Mouse (Mus musculus): Measurements from ENCODE around the gene Tfcp2. TPM values are rescaled to one million over a fixed set of nuclear protein-coding genes. Genes with fewer than 3 reads are reported as not detected.
"Not testable (repeated sequence)": the region's sequence is repeated elsewhere in the genome, so short reads cannot be mapped to it uniquely, and the experiment has no call there.

The Tfcp2 gene
- polyA plus RNA-seq, 1 experiment from 2014 or later, result 29.3 TPM

DNA sequence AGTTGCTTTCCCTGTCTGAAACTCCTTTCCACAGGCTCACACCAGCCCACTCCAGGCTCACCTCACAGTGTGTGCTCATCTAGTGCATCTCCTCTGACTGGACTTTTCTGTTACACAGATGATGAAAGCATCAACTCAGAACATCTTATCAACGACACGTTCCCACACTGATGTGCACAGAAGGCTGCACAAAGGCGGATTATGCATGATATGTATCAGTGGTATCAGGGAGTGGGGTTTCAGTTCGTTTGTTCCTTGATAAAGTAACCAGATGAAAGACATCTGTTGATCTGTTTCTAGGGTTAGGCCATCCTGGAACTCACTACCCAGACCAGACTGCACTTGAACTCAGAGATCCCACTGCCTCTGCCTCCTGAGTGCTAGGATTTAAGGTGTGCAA is 38.4 kb downstream of the Tfcp2 start:
- DNase-seq (ENCODE audit: low spot score) (no peak), ATAC-seq (ENCODE audit: insufficient number of reproducible peaks, low FRiP score, low TSS enrichment, low read depth) (no peak)
- H3K9me3 ChIP-seq (ENCODE audit: control insufficient read depth, low read length), result no peaks in the 10 kb centered on the region
- H3K4me2 ChIP-seq (ENCODE audit: low read depth, severe bottlenecking), result no peak overlapping the region
- peaks cover 9% of the 10 kb centered on the region for H3K36me3 ChIP-seq (ENCODE audit: control insufficient read depth, insufficient read depth, low read length)
- no peak overlapping the region for H3K27ac ChIP-seq (replicated peaks; ENCODE audit: low read depth, low read length)
- no peak overlapping the region for H3K9ac ChIP-seq (ENCODE audit: low read length)
- H3K4me1 ChIP-seq (ENCODE audit: control insufficient read depth, insufficient read depth, low read length), result no peaks in the 10 kb centered on the region
- no peaks in the 10 kb centered on the region for H3K27me3 ChIP-seq (ENCODE audit: control insufficient read depth, insufficient read depth, low read length)
- H3K4me3 ChIP-seq (ENCODE audit: low read depth, low read length), result no peak overlapping the region
- WGBS, result 93% methylated on average over 4 of the region's 4 CpGs

DNA sequence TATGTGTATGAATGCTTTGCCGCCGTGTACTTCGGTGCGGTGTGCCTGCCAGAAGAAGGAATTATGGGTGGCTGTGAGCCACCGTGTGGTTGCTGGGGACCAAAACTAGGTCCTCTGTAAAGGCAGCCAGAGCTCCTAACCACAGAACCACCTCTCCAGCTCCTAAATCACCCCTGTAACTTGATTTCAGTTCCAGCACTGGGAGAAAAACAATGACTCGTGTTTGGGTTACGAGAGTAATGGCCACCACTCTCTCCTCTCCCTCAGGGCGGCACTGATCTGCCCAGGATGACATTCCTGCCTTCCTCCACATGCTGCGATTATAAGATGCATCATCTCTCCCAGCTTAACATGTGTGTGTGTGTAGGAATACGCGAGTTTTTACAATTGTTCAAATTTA is 41.7 kb downstream of the Tfcp2 start:
- no peak for ATAC-seq (ENCODE audit: insufficient number of reproducible peaks, low FRiP score, low TSS enrichment, low read depth)
- WGBS, result 91% methylated on average over 11 of the region's 11 CpGs

GRCm38 (mm10) chr15:100508454-100509167 is 43.2 kb downstream of the Tfcp2 start:
- Histone ChIP-seq H3K27ac (replicated peaks; ENCODE audit: low read depth, low read length) (no peak overlapping the region), H3K4me1 (ENCODE audit: control insufficient read depth, insufficient read depth, low read length) (no peaks in the 10 kb centered on the region), H3K9ac (ENCODE audit: low read length) (no peak overlapping the region), H3K36me3 (ENCODE audit: control insufficient read depth, insufficient read depth, low read length) (peaks cover 5% of the 10 kb centered on the region; the same call in 1 of the 2 replicates), H3K9me3 (ENCODE audit: control insufficient read depth, low read length) (no peaks in the 10 kb centered on the region), H3K4me2 (ENCODE audit: low read depth, severe bottlenecking) (no peak overlapping the region), H3K27me3 (ENCODE audit: control insufficient read depth, insufficient read depth, low read length) (no peaks in the 10 kb centered on the region), H3K4me3 (ENCODE audit: low read depth, low read length) (no peak overlapping the region)
- ATAC-seq (ENCODE audit: insufficient number of reproducible peaks, low FRiP score, low TSS enrichment, low read depth) (no peak), DNase-seq (ENCODE audit: low spot score) (no peak)
- 87% methylated on average over 13 of the region's 13 CpGs for WGBS

More for the DNA sequence above, 41.7 kb downstream of the Tfcp2 start:
- Histone ChIP-seq H3K4me2 (ENCODE audit: low read depth, severe bottlenecking) (no peak overlapping the region), H3K27ac (replicated peaks; ENCODE audit: low read depth, low read length) (no peak overlapping the region), H3K4me1 (ENCODE audit: control insufficient read depth, insufficient read depth, low read length) (no peaks in the 10 kb centered on the region), H3K27me3 (ENCODE audit: control insufficient read depth, insufficient read depth, low read length) (no peaks in the 10 kb centered on the region), H3K36me3 (ENCODE audit: control insufficient read depth, insufficient read depth, low read length) (peaks cover 7% of the 10 kb centered on the region; the same call in 1 of the 2 replicates), H3K4me3 (ENCODE audit: low read depth, low read length) (no peak overlapping the region), H3K9ac (ENCODE audit: low read length) (no peak overlapping the region), H3K9me3 (ENCODE audit: control insufficient read depth, low read length) (no peaks in the 10 kb centered on the region)
- DNase-seq (ENCODE audit: low spot score), result no peak

- DNase-seq (ENCODE audit: low spot score); H3K9me3 ChIP-seq (ENCODE audit: control insufficient read depth, low read length): not testable (repeated sequence)
- WGBS, result 90% methylated on average over 8 of the region's 8 CpGs
These were observed 52.3 kb downstream of the Tfcp2 start for GRCm38 (mm10) chr15:100499506-100499905.

DNA sequence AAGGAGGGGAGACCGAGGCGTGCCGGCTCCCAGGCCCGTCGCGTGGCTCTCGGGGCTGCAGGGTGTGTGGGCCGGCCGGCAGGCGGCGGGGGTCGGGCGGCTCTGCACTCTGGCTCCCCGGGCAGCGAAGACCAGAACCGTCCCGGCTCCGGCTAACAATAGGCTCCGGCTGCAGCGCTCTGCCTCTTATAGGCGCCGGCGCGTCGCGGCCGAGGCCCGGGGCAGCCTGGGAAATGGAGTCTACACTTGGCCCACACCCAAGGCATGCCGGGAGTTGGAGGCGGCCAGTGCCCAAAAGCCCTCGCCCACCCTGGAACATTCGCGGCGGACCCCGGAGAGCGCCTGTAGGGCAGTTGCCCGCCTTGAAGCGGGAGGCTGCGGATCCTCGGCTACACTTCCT is 56.7 kb downstream of the Tfcp2 start, which contains the start of gene Csrnp2:
Gene Csrnp2 (minus strand): TSS at position 387 of the 400 bp plus-strand sequence.
- peak within 1 kb of the TSS; percentile 97 for H3K9ac ChIP-seq (ENCODE audit: low read length)
- H3K4me3 ChIP-seq (ENCODE audit: low read depth, low read length), result peak within 1 kb of the TSS; percentile 89
- H3K27ac ChIP-seq (replicated peaks; ENCODE audit: low read depth, low read length), result peak within 1 kb of the TSS; percentile 92
- DNase-seq (ENCODE audit: low spot score) (peak; percentile 98), ATAC-seq (ENCODE audit: insufficient number of reproducible peaks, low FRiP score, low TSS enrichment, low read depth) (peak; percentile 97)
- H3K9me3 ChIP-seq (ENCODE audit: control insufficient read depth, low read length), result no peaks in the 10 kb centered on the region
- no peaks in the 10 kb centered on the region for H3K36me3 ChIP-seq (ENCODE audit: control insufficient read depth, insufficient read depth, low read length)
- 0% methylated on average over 40 of the region's 40 CpGs for WGBS
- H3K27me3 ChIP-seq (ENCODE audit: control insufficient read depth, insufficient read depth, low read length), result no peaks in the 10 kb centered on the region
- peaks cover 14% of the 10 kb centered on the region; the same call in 1 of the 2 replicates for H3K4me1 ChIP-seq (ENCODE audit: control insufficient read depth, insufficient read depth, low read length)
- peak within 1 kb of the TSS; percentile 81 for H3K4me2 ChIP-seq (ENCODE audit: low read depth, severe bottlenecking)

More at GRCm38 (mm10) chr15:100499506-100499905, 52.3 kb downstream of the Tfcp2 start:
- not testable (repeated sequence) for H3K27me3 ChIP-seq (ENCODE audit: control insufficient read depth, insufficient read depth, low read length); H3K27ac ChIP-seq (replicated peaks; ENCODE audit: low read depth, low read length); ATAC-seq (ENCODE audit: insufficient number of reproducible peaks, low FRiP score, low TSS enrichment, low read depth); H3K36me3 ChIP-seq (ENCODE audit: control insufficient read depth, insufficient read depth, low read length); H3K9ac ChIP-seq (ENCODE audit: low read length); H3K4me3 ChIP-seq (ENCODE audit: low read depth, low read length); H3K4me1 ChIP-seq (ENCODE audit: control insufficient read depth, insufficient read depth, low read length); H3K4me2 ChIP-seq (ENCODE audit: low read depth, severe bottlenecking)

GRCm38 (mm10) chr15:100494647-100495046 is 57.2 kb downstream of the Tfcp2 start:
- H3K27me3 ChIP-seq (ENCODE audit: control insufficient read depth, insufficient read depth, low read length), result no peaks in the 10 kb centered on the region
- peak; percentile 85 for ATAC-seq (ENCODE audit: insufficient number of reproducible peaks, low FRiP score, low TSS enrichment, low read depth)
- H3K4me3 ChIP-seq (ENCODE audit: low read depth, low read length), result peak overlapping the region; percentile 89
- no peaks in the 10 kb centered on the region for H3K36me3 ChIP-seq (ENCODE audit: control insufficient read depth, insufficient read depth, low read length)
- peaks cover 14% of the 10 kb centered on the region; the same call in 1 of the 2 replicates for H3K4me1 ChIP-seq (ENCODE audit: control insufficient read depth, insufficient read depth, low read length)
- peak overlapping the region; percentile 81 for H3K4me2 ChIP-seq (ENCODE audit: low read depth, severe bottlenecking)
- DNase-seq (ENCODE audit: low spot score), result no peak
- H3K9me3 ChIP-seq (ENCODE audit: control insufficient read depth, low read length), result no peaks in the 10 kb centered on the region
- peak overlapping the region; percentile 97 for H3K9ac ChIP-seq (ENCODE audit: low read length)
- under 1% methylated on average over 29 of the region's 29 CpGs for WGBS
- H3K27ac ChIP-seq (replicated peaks; ENCODE audit: low read depth, low read length), result peak overlapping the region; percentile 92

- Histone ChIP-seq H3K4me1 (ENCODE audit: control insufficient read depth, insufficient read depth, low read length) (peaks cover 14% of the 10 kb centered on the region; the same call in 1 of the 2 replicates), H3K27ac (replicated peaks; ENCODE audit: low read depth, low read length) (no peak overlapping the region), H3K27me3 (ENCODE audit: control insufficient read depth, insufficient read depth, low read length) (no peaks in the 10 kb centered on the region), H3K4me2 (ENCODE audit: low read depth, severe bottlenecking) (no peak overlapping the region), H3K4me3 (ENCODE audit: low read depth, low read length) (no peak overlapping the region), H3K36me3 (ENCODE audit: control insufficient read depth, insufficient read depth, low read length) (no peaks in the 10 kb centered on the region; the same call in 1 of the 2 replicates), H3K9me3 (ENCODE audit: control insufficient read depth, low read length) (no peaks in the 10 kb centered on the region), H3K9ac (ENCODE audit: low read length) (no peak overlapping the region)
- 90% methylated on average over 9 of the region's 9 CpGs for WGBS
- ATAC-seq (ENCODE audit: insufficient number of reproducible peaks, low FRiP score, low TSS enrichment, low read depth), result no peak
- DNase-seq (ENCODE audit: low spot score), result no peak
These were observed 59.8 kb downstream of the Tfcp2 start for GRCm38 (mm10) chr15:100491966-100492365.

DNA sequence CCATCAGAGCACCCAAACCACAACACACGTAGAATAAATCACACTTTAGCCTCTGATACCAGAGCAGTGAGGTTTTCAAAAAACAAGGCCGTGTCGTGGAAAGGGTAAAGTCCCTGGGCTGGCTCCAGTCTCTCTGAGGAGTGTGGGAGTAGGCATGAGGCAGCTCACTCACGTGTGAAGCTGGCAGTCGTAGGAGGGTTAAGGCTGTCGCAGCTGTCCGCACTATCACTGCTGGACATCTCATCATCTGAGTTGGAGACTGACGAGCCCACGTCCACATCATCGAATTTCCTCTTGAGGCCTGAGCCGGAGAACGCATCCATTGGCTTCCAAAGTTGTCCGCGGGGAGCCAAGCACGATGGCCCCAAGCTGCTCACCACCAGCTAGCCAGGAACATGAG is 62.5 kb downstream of the Tfcp2 start:
- peaks cover 2% of the 10 kb centered on the region; the same call in 1 of the 2 replicates for H3K36me3 ChIP-seq (ENCODE audit: control insufficient read depth, insufficient read depth, low read length)

More for the DNA sequence above, 62.5 kb downstream of the Tfcp2 start:
- no peak overlapping the region for H3K9ac ChIP-seq (ENCODE audit: low read length)
- no peaks in the 10 kb centered on the region for H3K27me3 ChIP-seq (ENCODE audit: control insufficient read depth, insufficient read depth, low read length)
- H3K9me3 ChIP-seq (ENCODE audit: control insufficient read depth, low read length), result no peaks in the 10 kb centered on the region
- WGBS, result 90% methylated on average over 15 of the region's 15 CpGs
- H3K27ac ChIP-seq (replicated peaks; ENCODE audit: low read depth, low read length), result no peak overlapping the region
- H3K4me1 ChIP-seq (ENCODE audit: control insufficient read depth, insufficient read depth, low read length), result peaks cover 14% of the 10 kb centered on the region; the same call in 1 of the 2 replicates
- ATAC-seq (ENCODE audit: insufficient number of reproducible peaks, low FRiP score, low TSS enrichment, low read depth), result no peak
- DNase-seq (ENCODE audit: low spot score), result no peak
- H3K4me3 ChIP-seq (ENCODE audit: low read depth, low read length), result no peak overlapping the region
- H3K4me2 ChIP-seq (ENCODE audit: low read depth, severe bottlenecking), result no peak overlapping the region

Data from limb, embryonic 11.5 days (tissue).